Mouse (Mus musculus): Measurements from ENCODE around the gene F12. TPM values are rescaled to one million over a fixed set of nuclear protein-coding genes. Genes with fewer than 3 reads are reported as not detected.
"Not testable (repeated sequence)": the region's sequence is repeated elsewhere in the genome, so short reads cannot be mapped to it uniquely, and the experiment has no call there.

The F12 gene
- polyA plus RNA-seq, 2 experiments = 0.11 TPM; not detected in 1

DNA sequence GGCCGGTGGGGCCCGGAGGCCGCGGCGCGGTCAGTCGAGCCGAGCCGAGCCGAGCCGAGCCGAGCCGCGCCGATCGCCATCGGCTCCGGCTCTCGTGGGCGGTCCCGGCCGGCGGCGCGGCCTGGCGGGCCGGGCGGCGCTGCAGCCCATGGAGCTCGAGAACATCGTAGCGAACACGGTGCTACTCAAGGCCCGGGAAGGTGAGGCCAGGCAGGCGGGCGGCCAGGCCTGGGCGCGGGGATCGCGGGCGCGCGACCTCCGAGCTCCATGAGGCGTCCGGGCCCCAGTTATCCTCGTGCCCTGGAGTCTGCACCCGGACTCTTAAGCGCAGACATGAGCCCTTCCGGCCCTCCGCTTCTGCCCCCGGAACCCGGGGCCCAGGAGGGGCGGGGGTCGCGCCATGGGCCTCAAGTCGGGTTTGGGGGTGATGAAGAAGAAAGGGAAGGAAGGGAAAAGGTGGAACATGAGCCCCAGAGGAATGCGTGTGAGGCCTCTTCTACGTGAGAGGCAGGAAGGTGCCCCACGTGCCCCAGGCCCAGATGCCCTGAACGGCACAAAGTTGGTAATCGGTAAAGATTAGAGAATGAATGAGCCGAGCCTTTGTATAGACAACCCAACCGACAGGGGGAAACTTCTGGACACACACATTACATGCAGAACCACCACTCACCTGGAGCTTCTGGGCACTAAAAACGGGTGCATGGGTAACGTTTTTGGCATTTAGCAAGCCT lies 18.9 kb upstream of the F12 start:
- TF ChIP-seq POLR2A (IDR thresholded peaks at IDR 0.05; ENCODE audit: borderline replicate concordance, extremely low read depth, insufficient read depth, insufficient read length) = no peak
- H3K4me2 ChIP-seq (replicated peaks; ENCODE audit: low read depth, low read length, severe bottlenecking) = peak overlapping the region; percentile 57
- under 1% methylated on average over 44 of the region's 66 CpGs for whole genome bisulfite sequencing
- peak overlapping the region; percentile 86 for H3K9ac ChIP-seq (ENCODE audit: low read depth, low read length, severe bottlenecking)
- DNase-seq (ENCODE audit: low spot score) (no peak), ATAC-seq (ENCODE audit: low FRiP score, low read depth) (peak; percentile 6)
- no peaks in the 10 kb centered on the region for H3K9me3 ChIP-seq (ENCODE audit: control insufficient read depth, low read length)
- H3K36me3 ChIP-seq (ENCODE audit: control insufficient read depth, insufficient read depth, low read length) = peaks cover 13% of the 10 kb centered on the region
- peak overlapping the region; percentile 70 for H3K4me3 ChIP-seq (replicated peaks; ENCODE audit: low read length)
- H3K27me3 ChIP-seq (ENCODE audit: control insufficient read depth, insufficient read depth, low read length) = no peaks in the 10 kb centered on the region
- peak overlapping the region; percentile 83 for H3K27ac ChIP-seq (replicated peaks; ENCODE audit: low read depth, low read length)
- peaks cover 16% of the 10 kb centered on the region for H3K4me1 ChIP-seq (ENCODE audit: control insufficient read depth, insufficient read depth, low read length)

- no peaks in the 10 kb centered on the region for H3K27me3 ChIP-seq (ENCODE audit: control insufficient read depth, insufficient read depth, low read length)
- peak within 1 kb of the TSS; percentile 70 for H3K4me2 ChIP-seq (replicated peaks; ENCODE audit: low read depth, low read length, severe bottlenecking)
- ATAC-seq (ENCODE audit: low FRiP score, low read depth) (peak; percentile 96), DNase-seq (ENCODE audit: low spot score) (peak; percentile 100)
- no peak for TF ChIP-seq POLR2A (IDR thresholded peaks at IDR 0.05; ENCODE audit: borderline replicate concordance, extremely low read depth, insufficient read depth, insufficient read length)
- H3K36me3 ChIP-seq (ENCODE audit: control insufficient read depth, insufficient read depth, low read length) = peaks cover 7% of the 10 kb centered on the region
- H3K9me3 ChIP-seq (ENCODE audit: control insufficient read depth, low read length) = no peaks in the 10 kb centered on the region
- peak within 1 kb of the TSS; percentile 88 for H3K27ac ChIP-seq (replicated peaks; ENCODE audit: low read depth, low read length)
- WGBS = under 1% methylated on average over 28 of the region's 35 CpGs
- peak within 1 kb of the TSS; percentile 70 for H3K4me3 ChIP-seq (replicated peaks; ENCODE audit: low read length)
- peaks cover 16% of the 10 kb centered on the region for H3K4me1 ChIP-seq (ENCODE audit: control insufficient read depth, insufficient read depth, low read length)
- H3K9ac ChIP-seq (ENCODE audit: low read depth, low read length, severe bottlenecking) = peak within 1 kb of the TSS; percentile 86
Observed at GRCm38 (mm10) chr13:55444937-55445315, 18.3 kb upstream of the F12 start, which contains the start of gene Grk6. Gene Grk6 (plus strand): TSS chr13:55445072.

- Histone ChIP-seq H3K36me3 (ENCODE audit: control insufficient read depth, insufficient read depth, low read length) (peaks cover 2% of the 10 kb centered on the region; the same call in 1 of the 2 replicates), H3K9me3 (ENCODE audit: control insufficient read depth, low read length) (no peaks in the 10 kb centered on the region), H3K27me3 (ENCODE audit: control insufficient read depth, insufficient read depth, low read length) (no peaks in the 10 kb centered on the region), H3K9ac (ENCODE audit: low read depth, low read length, severe bottlenecking) (peak overlapping the region; percentile 52), H3K4me2 (replicated peaks; ENCODE audit: low read depth, low read length, severe bottlenecking) (peak overlapping the region; percentile 70), H3K4me3 (replicated peaks; ENCODE audit: low read length) (peak overlapping the region; percentile 70), H3K4me1 (ENCODE audit: control insufficient read depth, insufficient read depth, low read length) (peaks cover 16% of the 10 kb centered on the region), H3K27ac (replicated peaks; ENCODE audit: low read depth, low read length) (peak overlapping the region; percentile 88)
- peak; percentile 63; the same call in 1 of the 2 replicates for TF ChIP-seq POLR2A (IDR thresholded peaks at IDR 0.05; ENCODE audit: borderline replicate concordance, extremely low read depth, insufficient read depth, insufficient read length)
- peak; percentile 81 for ATAC-seq (ENCODE audit: low FRiP score, low read depth)
- DNase-seq (ENCODE audit: low spot score) = peak; percentile 81
- 1% methylated on average over 31 of the region's 33 CpGs for WGBS
Observed at GRCm38 (mm10) chr13:55444286-55444936, 17.8 kb upstream of the F12 start.

DNA sequence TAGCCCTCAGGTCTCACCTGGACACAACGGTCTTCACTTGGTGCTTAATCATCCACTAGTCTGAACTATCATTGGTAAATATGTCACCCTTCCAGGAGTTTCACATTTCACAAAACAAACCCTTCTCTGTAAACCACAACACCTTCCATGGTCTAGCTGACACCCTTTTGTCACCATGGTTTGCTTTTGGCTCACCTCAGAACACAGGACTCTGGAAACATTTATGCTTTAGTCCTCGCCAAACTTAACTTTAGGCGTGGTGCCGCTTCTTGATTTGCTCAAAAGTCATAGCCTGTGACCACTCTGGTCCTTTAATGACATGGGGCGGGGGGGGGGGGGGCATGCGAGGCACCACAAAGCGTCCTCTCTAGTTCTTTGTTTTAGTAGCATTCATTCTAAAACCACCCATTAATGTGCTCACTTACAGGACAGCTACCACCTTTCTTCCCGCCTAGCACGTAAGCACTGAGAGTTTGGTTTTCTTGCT lies 17.2 kb upstream of the F12 start:
- 38% methylated on average over 9 of the region's 9 CpGs for WGBS
- H3K4me3 ChIP-seq (replicated peaks; ENCODE audit: low read length) = peak overlapping the region; percentile 70
- peaks cover 16% of the 10 kb centered on the region for H3K4me1 ChIP-seq (ENCODE audit: control insufficient read depth, insufficient read depth, low read length)
- no peaks in the 10 kb centered on the region for H3K27me3 ChIP-seq (ENCODE audit: control insufficient read depth, insufficient read depth, low read length)
- H3K27ac ChIP-seq (replicated peaks; ENCODE audit: low read depth, low read length) = peak overlapping the region; percentile 88; the same call in 1 of the 2 replicates
- no peaks in the 10 kb centered on the region for H3K9me3 ChIP-seq (ENCODE audit: control insufficient read depth, low read length)
- no peak for ATAC-seq (ENCODE audit: low FRiP score, low read depth)
- peak overlapping the region; percentile 52 for H3K9ac ChIP-seq (ENCODE audit: low read depth, low read length, severe bottlenecking)
- no peaks in the 10 kb centered on the region for H3K36me3 ChIP-seq (ENCODE audit: control insufficient read depth, insufficient read depth, low read length)
- no peak for DNase-seq (ENCODE audit: low spot score)
- H3K4me2 ChIP-seq (replicated peaks; ENCODE audit: low read depth, low read length, severe bottlenecking) = peak overlapping the region; percentile 70
- TF ChIP-seq POLR2A (IDR thresholded peaks at IDR 0.05; ENCODE audit: borderline replicate concordance, extremely low read depth, insufficient read depth, insufficient read length) = no peak

- ATAC-seq (ENCODE audit: low FRiP score, low read depth); H3K27me3 ChIP-seq (ENCODE audit: control insufficient read depth, insufficient read depth, low read length); H3K9ac ChIP-seq (ENCODE audit: low read depth, low read length, severe bottlenecking); H3K4me1 ChIP-seq (ENCODE audit: control insufficient read depth, insufficient read depth, low read length); H3K9me3 ChIP-seq (ENCODE audit: control insufficient read depth, low read length); H3K27ac ChIP-seq (replicated peaks; ENCODE audit: low read depth, low read length); H3K4me2 ChIP-seq (replicated peaks; ENCODE audit: low read depth, low read length, severe bottlenecking); H3K4me3 ChIP-seq (replicated peaks; ENCODE audit: low read length); H3K36me3 ChIP-seq (ENCODE audit: control insufficient read depth, insufficient read depth, low read length); DNase-seq (ENCODE audit: low spot score): not testable (repeated sequence)
- 73% methylated on average over 12 of the region's 15 CpGs for WGBS
Observed at GRCm38 (mm10) chr13:55437111-55437629, 10.6 kb upstream of the F12 start.
